Mouse (Mus musculus) E14TG2a.4 (cell line): Measurements from ENCODE around the gene Gramd1b.

Source experiments
- CTCF ChIP-seq: conservative IDR thresholded peaks from 2 replicates; pipeline ENCODE4 v1.5.1; 2014; ENCODE audit warnings: low read length
- POU5F1 ChIP-seq: IDR thresholded peaks from 2 replicates; pipeline ENCODE4 v1.6.1; 2014; ENCODE audit warnings: low read length, borderline replicate concordance

DNA sequence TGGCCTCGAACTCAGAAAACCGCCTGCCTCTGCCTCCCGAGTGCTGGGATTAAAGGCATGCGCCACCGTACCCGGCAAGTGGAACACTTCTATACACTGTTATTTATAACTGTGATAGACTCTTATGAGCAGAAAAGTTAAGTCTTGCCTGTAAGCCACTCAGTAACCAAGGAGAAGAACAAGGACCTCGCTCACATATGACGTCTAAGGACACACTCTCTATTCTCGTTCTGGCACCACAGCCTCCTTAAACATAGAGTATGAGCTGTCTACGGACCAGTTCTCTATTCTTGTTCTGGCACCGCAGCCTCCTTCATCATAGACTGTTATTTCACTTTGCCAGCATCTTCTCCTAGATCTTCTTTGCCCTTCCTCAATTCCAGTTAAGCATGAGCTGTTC, 55.1 kb downstream of the Gramd1b start:
- no peak for TF ChIP-seq CTCF
- no peak for TF ChIP-seq POU5F1
